Mouse (Mus musculus): ENCODE data around the gene Hdac7. TPM values are rescaled to one million over a fixed set of nuclear protein-coding genes. Genes with fewer than 3 reads are reported as not detected.
"Not testable (repeated sequence)": the region's sequence is repeated elsewhere in the genome, so short reads cannot be mapped to it uniquely, and the experiment has no call there.

Gene Hdac7
- polyA plus RNA-seq, 1 experiment from 2014 or later: 27.8 TPM

- Histone ChIP-seq H3K4me3 (no peak overlapping the region), H3K4me1 (replicated peaks) (no peaks in the 10 kb centered on the region), H3K27me3 (replicated peaks) (peaks cover 32% of the 10 kb centered on the region), H3K36me3 (no peaks in the 10 kb centered on the region), H3K9me3 (replicated peaks) (peaks cover 10% of the 10 kb centered on the region), H3K4me2 (no peak overlapping the region), H3K9ac (no peak overlapping the region), H3K27ac (ENCODE audit: poor library complexity, severe bottlenecking) (no peak overlapping the region)
- ATAC-seq (ENCODE audit: insufficient number of reproducible peaks, low FRiP score): no peak
- 72% methylated on average over 19 of the region's 19 CpGs for WGBS
Observed at GRCm38 (mm10) chr15:97871055-97872030, 27.0 kb upstream of the Hdac7 start.

GRCm38 (mm10) chr15:97870116-97870515, 25.8 kb upstream of the Hdac7 start:
- not testable (repeated sequence) for H3K27ac ChIP-seq (ENCODE audit: poor library complexity, severe bottlenecking); H3K4me1 ChIP-seq (replicated peaks); H3K36me3 ChIP-seq; H3K4me2 ChIP-seq; H3K9ac ChIP-seq; ATAC-seq (ENCODE audit: insufficient number of reproducible peaks, low FRiP score); H3K4me3 ChIP-seq
- H3K27me3 ChIP-seq (replicated peaks): peaks cover 28% of the 10 kb centered on the region
- 81% methylated on average over 4 of the region's 4 CpGs for WGBS
- H3K9me3 ChIP-seq (replicated peaks): peaks cover 13% of the 10 kb centered on the region

GRCm38 (mm10) chr15:97868985-97869384, 24.7 kb upstream of the Hdac7 start:
- Histone ChIP-seq H3K27me3 (replicated peaks) (peaks cover 28% of the 10 kb centered on the region), H3K9me3 (replicated peaks) (peaks cover 13% of the 10 kb centered on the region), H3K4me1 (replicated peaks) (peaks cover 14% of the 10 kb centered on the region), H3K36me3 (no peaks in the 10 kb centered on the region), H3K27ac (ENCODE audit: poor library complexity, severe bottlenecking) (no peak overlapping the region), H3K4me2 (no peak overlapping the region), H3K4me3 (no peak overlapping the region), H3K9ac (no peak overlapping the region)
- WGBS: 89% methylated on average over 6 of the region's 6 CpGs
- no peak for ATAC-seq (ENCODE audit: insufficient number of reproducible peaks, low FRiP score)

- Histone ChIP-seq H3K9ac (no peak overlapping the region), H3K4me3 (no peak overlapping the region), H3K27ac (ENCODE audit: poor library complexity, severe bottlenecking) (no peak overlapping the region), H3K4me2 (no peak overlapping the region), H3K36me3 (no peaks in the 10 kb centered on the region), H3K4me1 (replicated peaks) (peaks cover 30% of the 10 kb centered on the region), H3K9me3 (replicated peaks) (peaks cover 13% of the 10 kb centered on the region), H3K27me3 (replicated peaks) (peaks cover 17% of the 10 kb centered on the region)
- 90% methylated on average over 2 of the region's 2 CpGs for WGBS
- no peak for ATAC-seq (ENCODE audit: insufficient number of reproducible peaks, low FRiP score)
Observed at GRCm38 (mm10) chr15:97865988-97866387, 21.7 kb upstream of the Hdac7 start.

GRCm38 (mm10) chr15:97865175-97865574, 20.9 kb upstream of the Hdac7 start:
- 4% methylated on average over 6 of the region's 6 CpGs for WGBS
- peak; percentile 47 for ATAC-seq (ENCODE audit: insufficient number of reproducible peaks, low FRiP score)
- peaks cover 13% of the 10 kb centered on the region for H3K9me3 ChIP-seq (replicated peaks)
- no peak overlapping the region for H3K4me3 ChIP-seq
- H3K27me3 ChIP-seq (replicated peaks): peaks cover 17% of the 10 kb centered on the region
- H3K27ac ChIP-seq (ENCODE audit: poor library complexity, severe bottlenecking): peak overlapping the region; percentile 79
- peaks cover 30% of the 10 kb centered on the region for H3K4me1 ChIP-seq (replicated peaks)
- no peaks in the 10 kb centered on the region for H3K36me3 ChIP-seq
- H3K9ac ChIP-seq: no peak overlapping the region
- H3K4me2 ChIP-seq: no peak overlapping the region

- peak overlapping the region; percentile 79 for H3K27ac ChIP-seq (ENCODE audit: poor library complexity, severe bottlenecking)
- H3K4me3 ChIP-seq: no peak overlapping the region
- peaks cover 30% of the 10 kb centered on the region for H3K4me1 ChIP-seq (replicated peaks)
- no peaks in the 10 kb centered on the region for H3K36me3 ChIP-seq
- ATAC-seq (ENCODE audit: insufficient number of reproducible peaks, low FRiP score): 0 out of 2 replicates have a peak, but pooled peaks have one; percentile 23
- 34% methylated on average over 8 of the region's 8 CpGs for WGBS
- peaks cover 17% of the 10 kb centered on the region for H3K27me3 ChIP-seq (replicated peaks)
- no peak overlapping the region for H3K4me2 ChIP-seq
- peaks cover 13% of the 10 kb centered on the region for H3K9me3 ChIP-seq (replicated peaks)
- peak overlapping the region; percentile 28; the same call in 1 of the 2 replicates for H3K9ac ChIP-seq
Observed at GRCm38 (mm10) chr15:97864361-97865045, 20.2 kb upstream of the Hdac7 start.

- Histone ChIP-seq H3K9ac (no peak overlapping the region), H3K4me3 (no peak overlapping the region), H3K36me3 (no peaks in the 10 kb centered on the region), H3K4me2 (no peak overlapping the region), H3K27me3 (replicated peaks) (peaks cover 18% of the 10 kb centered on the region), H3K27ac (ENCODE audit: poor library complexity, severe bottlenecking) (no peak overlapping the region), H3K4me1 (replicated peaks) (peaks cover 30% of the 10 kb centered on the region), H3K9me3 (replicated peaks) (peaks cover 13% of the 10 kb centered on the region)
- ATAC-seq (ENCODE audit: insufficient number of reproducible peaks, low FRiP score): no peak
- whole genome bisulfite sequencing: 58% methylated on average over 18 of the region's 18 CpGs
Observed at GRCm38 (mm10) chr15:97863494-97863881, 19.2 kb upstream of the Hdac7 start.

- ATAC-seq (ENCODE audit: insufficient number of reproducible peaks, low FRiP score): no peak
- Histone ChIP-seq H3K9ac (no peak overlapping the region), H3K27me3 (replicated peaks) (peaks cover 21% of the 10 kb centered on the region), H3K4me1 (replicated peaks) (peaks cover 30% of the 10 kb centered on the region), H3K4me3 (no peak overlapping the region), H3K9me3 (replicated peaks) (peaks cover 13% of the 10 kb centered on the region), H3K36me3 (no peaks in the 10 kb centered on the region), H3K27ac (ENCODE audit: poor library complexity, severe bottlenecking) (no peak overlapping the region), H3K4me2 (0 out of 2 replicates have a peak overlapping the region, but pooled peaks have one; percentile 16)
- WGBS: 24% methylated on average over 14 of the region's 14 CpGs
Observed at GRCm38 (mm10) chr15:97862881-97863493, 18.7 kb upstream of the Hdac7 start.

- no peak for ATAC-seq (ENCODE audit: insufficient number of reproducible peaks, low FRiP score)
- WGBS: 88% methylated on average over 3 of the region's 3 CpGs
- no peak overlapping the region for H3K9ac ChIP-seq
- H3K4me1 ChIP-seq (replicated peaks): peaks cover 30% of the 10 kb centered on the region
- H3K27me3 ChIP-seq (replicated peaks): peaks cover 48% of the 10 kb centered on the region
- H3K4me2 ChIP-seq: no peak overlapping the region
- no peaks in the 10 kb centered on the region for H3K36me3 ChIP-seq
- no peak overlapping the region for H3K27ac ChIP-seq (ENCODE audit: poor library complexity, severe bottlenecking)
- no peaks in the 10 kb centered on the region for H3K9me3 ChIP-seq (replicated peaks)
- H3K4me3 ChIP-seq: no peak overlapping the region
Observed at GRCm38 (mm10) chr15:97860353-97860752, 16.1 kb upstream of the Hdac7 start.

- peaks cover 50% of the 10 kb centered on the region for H3K27me3 ChIP-seq (replicated peaks)
- H3K27ac ChIP-seq (ENCODE audit: poor library complexity, severe bottlenecking): no peak overlapping the region
- H3K9ac ChIP-seq: no peak overlapping the region
- ATAC-seq (ENCODE audit: insufficient number of reproducible peaks, low FRiP score): no peak
- no peaks in the 10 kb centered on the region for H3K36me3 ChIP-seq
- no peaks in the 10 kb centered on the region for H3K9me3 ChIP-seq (replicated peaks)
- 75% methylated on average over 4 of the region's 4 CpGs for WGBS
- peaks cover 10% of the 10 kb centered on the region for H3K4me1 ChIP-seq (replicated peaks)
- H3K4me3 ChIP-seq: no peak overlapping the region
- H3K4me2 ChIP-seq: no peak overlapping the region
Observed at GRCm38 (mm10) chr15:97858431-97858830, 14.1 kb upstream of the Hdac7 start.

GRCm38 (mm10) chr15:97854551-97854950, 10.2 kb upstream of the Hdac7 start:
- no peaks in the 10 kb centered on the region for H3K4me1 ChIP-seq (replicated peaks)
- ATAC-seq (ENCODE audit: insufficient number of reproducible peaks, low FRiP score): no peak
- 36% methylated on average over 6 of the region's 6 CpGs for WGBS
- H3K4me3 ChIP-seq: no peak overlapping the region
- peaks cover 44% of the 10 kb centered on the region for H3K27me3 ChIP-seq (replicated peaks)
- H3K36me3 ChIP-seq: no peaks in the 10 kb centered on the region
- no peak overlapping the region for H3K27ac ChIP-seq (ENCODE audit: poor library complexity, severe bottlenecking)
- no peaks in the 10 kb centered on the region for H3K9me3 ChIP-seq (replicated peaks)
- H3K9ac ChIP-seq: no peak overlapping the region
- H3K4me2 ChIP-seq: no peak overlapping the region
